Mouse (Mus musculus) cerebellum, adult 8-10 months (tissue): ENCODE measurements at regions not wholly inside any gene's neighbourhood (a gene's known extent, or its start where the extent isn't known, plus 50 kb on each side); places are given as distances from the start of the nearest gene placed in this dataset.

Experiments
- DNase-seq: peaks from one replicate; pipeline ENCODE4 v3.0.0; 2022

GRCm38 (mm10) chr2:12825902-12826301, 97.9 kb upstream of the Pter start:
- no peak for DNase-seq

GRCm38 (mm10) chr2:12833579-12833978, 90.3 kb upstream of the Pter start:
- no peak for DNase-seq

DNA sequence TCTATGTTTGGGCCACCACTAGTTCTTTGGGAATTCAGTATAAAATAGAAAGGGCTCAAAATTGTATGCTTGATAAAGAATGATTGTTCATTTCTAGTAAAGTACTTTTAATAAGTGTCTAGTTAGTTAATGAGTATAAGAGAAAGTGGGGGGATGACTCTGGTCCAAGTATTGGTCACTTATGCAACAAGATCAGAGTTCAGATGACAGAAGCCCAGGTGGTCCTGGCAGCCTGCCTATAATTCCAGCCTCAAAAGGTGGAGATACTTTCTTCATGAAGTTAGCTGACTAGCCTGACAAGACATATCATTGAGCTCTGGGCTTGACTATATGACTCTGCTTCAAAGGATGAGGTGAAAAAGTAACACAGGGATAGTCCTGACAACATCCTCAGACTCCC, 57.3 kb upstream of the Pter start:
- DNase-seq: no peak

DNA sequence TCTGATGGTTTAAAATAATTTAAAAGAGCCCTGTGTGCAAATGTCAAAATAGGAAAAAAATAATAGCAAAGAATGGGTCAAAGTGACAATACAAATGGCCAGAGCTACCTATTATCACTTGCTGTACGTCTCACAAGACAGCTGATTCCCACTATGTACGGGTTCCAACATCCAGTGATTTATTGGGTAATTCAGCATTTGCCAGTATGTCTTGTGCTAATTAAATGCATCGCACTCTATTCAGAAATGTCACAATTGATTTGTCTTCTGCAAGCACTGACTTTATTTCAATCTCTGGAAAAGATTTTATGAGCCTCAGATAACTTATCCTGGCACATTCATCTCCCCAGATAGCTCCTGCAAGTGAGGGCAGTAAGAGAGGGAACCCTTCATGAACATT, 55.1 kb upstream of the Pter start:
- DNase-seq: no peak
